Mouse (Mus musculus) CH12.LX (cell line): Measurements from ENCODE around the gene Schip1.

Experiments
- CTCF ChIP-seq, 2 experiments: IDR thresholded peaks in 1 of 2; conservative IDR thresholded peaks in 1 of 2; 2 replicates each; pipeline ENCODE4 v1.5.1; 2011 to 2012; ENCODE audit warnings: low read depth in 2 of 2, low read length in 2 of 2, improper control_type of control experiment in 1 of 2, inconsistent platforms in 1 of 2, mild to moderate bottlenecking in 1 of 2, moderate library complexity in 1 of 2
- EP300 ChIP-seq: IDR thresholded peaks from 2 replicates; pipeline ENCODE4 v1.6.1; 2011; ENCODE audit warnings: low read length, improper control_type of control experiment
- HCFC1 ChIP-seq: IDR thresholded peaks from 2 replicates; pipeline ENCODE4 v1.6.1; 2012; ENCODE audit warnings: low read depth, mild to moderate bottlenecking, inconsistent platforms, low read length, improper control_type of control experiment
- POLR2A ChIP-seq: IDR thresholded peaks from 2 replicates; pipeline ENCODE4 v1.6.1; 2011; ENCODE audit warnings: low read depth, mild to moderate bottlenecking, improper control_type of control experiment, low read length
- USF1 ChIP-seq: IDR thresholded peaks from 2 replicates; pipeline ENCODE4 v1.6.1; 2014; ENCODE audit warnings: low read depth, mild to moderate bottlenecking, inconsistent platforms, low read length, improper control_type of control experiment
- ZMIZ1 ChIP-seq: IDR thresholded peaks from 2 replicates; pipeline ENCODE4 v1.6.1; 2012; ENCODE audit warnings: low read depth, mild to moderate bottlenecking, inconsistent platforms, low read length, improper control_type of control experiment

- TF ChIP-seq CTCF (conservative IDR thresholded peaks at IDR 0.05 in 1 of 2, IDR thresholded peaks at IDR 0.05 in 1 of 2; ENCODE audit: low read depth in 2 of 2, low read length in 2 of 2): no peak
- TF ChIP-seq EP300: no peak
- TF ChIP-seq HCFC1: no peak
- no peak for TF ChIP-seq POLR2A
- TF ChIP-seq USF1: no peak
- TF ChIP-seq ZMIZ1: no peak
These were observed 444.0 kb downstream of the Schip1 start for GRCm38 (mm10) chr3:68508629-68509028.
